Mouse (Mus musculus): ENCODE results near the gene Clk2.

Clk2 gene

DNA sequence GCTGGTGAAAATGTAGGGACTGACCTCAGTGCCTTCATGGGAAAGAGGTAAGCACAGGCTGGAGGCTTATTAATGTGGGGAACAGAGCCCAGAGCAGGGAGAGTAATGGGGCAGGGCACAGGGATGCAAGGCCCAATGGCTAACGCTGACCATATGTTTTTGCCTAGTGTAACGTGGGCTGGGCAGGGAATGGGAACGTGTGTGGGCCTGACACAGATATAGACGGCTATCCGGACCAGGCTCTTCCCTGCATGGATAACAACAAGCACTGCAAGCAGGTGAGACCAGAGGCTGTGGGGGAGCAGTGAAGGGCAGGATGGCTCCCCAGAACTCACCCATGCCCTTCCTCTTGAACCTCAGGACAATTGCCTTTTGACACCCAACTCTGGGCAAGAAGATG is 56.6 kb downstream of the Clk2 start:
- DNase-seq (ENCODE audit: low read depth, low spot score) = no peak

DNA sequence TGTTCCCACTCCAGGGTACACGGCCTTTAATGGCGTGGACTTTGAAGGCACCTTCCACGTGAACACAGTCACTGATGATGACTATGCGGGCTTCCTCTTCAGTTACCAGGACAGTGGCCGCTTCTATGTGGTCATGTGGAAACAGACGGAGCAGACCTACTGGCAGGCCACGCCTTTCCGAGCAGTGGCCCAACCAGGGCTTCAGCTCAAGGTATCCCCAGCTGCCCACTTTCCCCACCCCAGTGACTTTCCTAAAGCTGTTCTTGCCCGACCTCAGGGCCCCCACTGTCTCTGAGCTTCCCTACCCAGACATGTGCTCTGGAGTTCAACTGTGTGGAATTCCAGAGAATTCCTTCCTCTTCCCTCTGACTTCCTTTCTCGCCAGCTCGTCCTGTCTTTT is 60.2 kb downstream of the Clk2 start:
- DNase-seq (ENCODE audit: low read depth, low spot score) = no peak

DNA sequence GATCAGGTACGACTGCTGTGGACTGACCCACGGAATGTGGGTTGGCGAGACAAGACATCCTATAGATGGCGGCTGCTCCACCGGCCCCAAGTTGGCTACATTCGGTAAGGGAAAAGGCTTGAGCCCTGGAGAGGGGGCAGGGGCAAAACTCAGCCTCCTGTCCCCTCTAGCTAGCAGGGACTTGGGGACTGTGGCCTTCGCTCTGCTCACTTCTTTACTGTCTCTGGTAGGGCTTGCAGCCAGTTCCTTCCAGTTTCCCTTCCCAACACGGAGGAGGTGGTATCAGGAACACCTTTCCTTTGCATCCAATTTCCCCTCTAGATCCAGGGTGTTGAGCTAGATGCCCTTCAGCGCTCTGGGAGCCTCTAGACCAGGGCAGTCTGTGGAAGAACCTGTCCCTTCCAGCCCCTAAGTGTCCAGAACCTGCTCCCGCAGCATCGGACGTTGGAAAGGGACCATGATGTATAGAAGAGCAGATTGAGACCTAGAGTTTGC is 60.8 kb downstream of the Clk2 start:
- no peak for DNase-seq (ENCODE audit: low read depth, low spot score)

DNA sequence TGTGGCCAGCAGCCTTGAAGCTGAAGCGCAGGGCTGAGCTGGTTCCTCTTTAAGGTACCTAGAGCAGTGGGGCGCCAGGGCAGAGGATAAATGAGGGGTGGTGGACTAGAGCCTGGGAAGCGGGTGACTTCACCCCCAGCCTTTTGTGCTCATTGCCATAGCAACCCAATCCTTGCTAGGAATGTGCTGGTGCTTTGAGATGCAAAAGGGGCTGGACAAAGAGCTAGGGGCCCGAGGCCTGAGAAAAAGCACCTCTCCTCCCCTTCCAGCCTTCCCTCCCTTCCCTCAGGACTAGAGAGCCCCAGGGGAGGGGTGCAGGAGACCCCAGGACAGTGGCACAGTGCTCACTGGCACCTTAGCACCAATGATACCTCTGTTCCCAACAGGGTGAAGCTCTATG is 61.3 kb downstream of the Clk2 start:
- DNase-seq (ENCODE audit: low read depth, low spot score) = no peak

DNA sequence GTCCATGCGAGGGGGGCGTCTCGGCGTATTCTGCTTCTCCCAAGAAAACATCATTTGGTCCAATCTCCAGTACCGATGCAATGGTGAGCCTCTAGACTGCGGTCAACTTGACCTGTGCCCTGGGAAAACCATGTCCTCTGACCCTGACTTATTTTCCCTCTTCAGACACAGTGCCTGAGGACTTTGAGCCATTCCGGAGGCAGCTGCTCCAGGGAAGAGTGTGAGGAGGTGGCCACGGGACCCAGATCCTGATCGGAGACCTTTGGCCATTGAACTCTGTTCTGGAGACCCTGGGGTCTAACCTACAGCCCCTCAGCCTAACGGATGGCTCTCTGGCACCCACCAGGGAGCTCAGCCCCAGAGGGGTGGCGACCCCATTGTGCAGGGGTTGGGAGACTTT is 61.8 kb downstream of the Clk2 start:
- no peak for DNase-seq (ENCODE audit: low read depth, low spot score)
